Mouse (Mus musculus): ENCODE data around the gene Cacna1d. TPM values are rescaled to one million over a fixed set of nuclear protein-coding genes. Genes with fewer than 3 reads are reported as not detected.

Gene Cacna1d
- polyA plus RNA-seq, 1 experiment from 2014 or later, result 3.0 TPM

- ATAC-seq (ENCODE audit: insufficient number of reproducible peaks, insufficient read depth, low FRiP score, low TSS enrichment), result no peak
- H3K9ac ChIP-seq, result no peak overlapping the region
- no peak overlapping the region for H3K27ac ChIP-seq
- H3K4me3 ChIP-seq, result no peak overlapping the region
- no peak overlapping the region for H3K4me2 ChIP-seq (replicated peaks)
- H3K9me3 ChIP-seq, result 0 out of 2 replicates have a peak, but pooled peaks cover 3% of the 10 kb centered on the region
- H3K4me1 ChIP-seq, result no peaks in the 10 kb centered on the region
- WGBS, result 85% methylated on average over 5 of the region's 5 CpGs
- H3K36me3 ChIP-seq, result no peaks in the 10 kb centered on the region
- no peaks in the 10 kb centered on the region for H3K27me3 ChIP-seq
Measured at GRCm38 (mm10) chr14:30225161-30225560, 266.1 kb downstream of the Cacna1d start.

GRCm38 (mm10) chr14:30222101-30222500 is 269.2 kb downstream of the Cacna1d start:
- Histone ChIP-seq H3K27me3 (no peaks in the 10 kb centered on the region), H3K4me1 (peaks cover 13% of the 10 kb centered on the region; the same call in 1 of the 2 replicates), H3K27ac (no peak overlapping the region), H3K4me3 (no peak overlapping the region), H3K36me3 (no peaks in the 10 kb centered on the region), H3K9ac (no peak overlapping the region), H3K4me2 (replicated peaks) (no peak overlapping the region), H3K9me3 (0 out of 2 replicates have a peak, but pooled peaks cover 3% of the 10 kb centered on the region)
- no peak for ATAC-seq (ENCODE audit: insufficient number of reproducible peaks, insufficient read depth, low FRiP score, low TSS enrichment)
- WGBS, result 93% methylated on average over 6 of the region's 6 CpGs

GRCm38 (mm10) chr14:30219851-30220250 is 271.4 kb downstream of the Cacna1d start:
- no peak overlapping the region for H3K4me3 ChIP-seq
- 0 out of 2 replicates have a peak, but pooled peaks cover 3% of the 10 kb centered on the region for H3K9me3 ChIP-seq
- no peaks in the 10 kb centered on the region for H3K36me3 ChIP-seq
- H3K27me3 ChIP-seq, result no peaks in the 10 kb centered on the region
- H3K27ac ChIP-seq, result no peak overlapping the region
- H3K4me2 ChIP-seq (replicated peaks), result no peak overlapping the region
- H3K4me1 ChIP-seq, result peaks cover 13% of the 10 kb centered on the region; the same call in 1 of the 2 replicates
- no peak overlapping the region for H3K9ac ChIP-seq
- WGBS, result 45% methylated on average over 4 of the region's 4 CpGs
- ATAC-seq (ENCODE audit: insufficient number of reproducible peaks, insufficient read depth, low FRiP score, low TSS enrichment), result no peak

- H3K4me2 ChIP-seq (replicated peaks), result no peak overlapping the region
- 87% methylated on average over 3 of the region's 3 CpGs for WGBS
- no peak for ATAC-seq (ENCODE audit: insufficient number of reproducible peaks, insufficient read depth, low FRiP score, low TSS enrichment)
- H3K27ac ChIP-seq, result no peak overlapping the region
- H3K9me3 ChIP-seq, result 0 out of 2 replicates have a peak, but pooled peaks cover 3% of the 10 kb centered on the region
- peaks cover 13% of the 10 kb centered on the region; the same call in 1 of the 2 replicates for H3K4me1 ChIP-seq
- no peak overlapping the region for H3K4me3 ChIP-seq
- no peak overlapping the region for H3K9ac ChIP-seq
- no peaks in the 10 kb centered on the region for H3K27me3 ChIP-seq
- H3K36me3 ChIP-seq, result no peaks in the 10 kb centered on the region
Measured at GRCm38 (mm10) chr14:30218114-30218513, 273.1 kb downstream of the Cacna1d start.

- Histone ChIP-seq H3K4me3 (no peak overlapping the region), H3K27me3 (no peaks in the 10 kb centered on the region), H3K9ac (no peak overlapping the region), H3K36me3 (no peaks in the 10 kb centered on the region), H3K4me2 (replicated peaks) (no peak overlapping the region), H3K27ac (no peak overlapping the region), H3K9me3 (0 out of 2 replicates have a peak, but pooled peaks cover 3% of the 10 kb centered on the region), H3K4me1 (peaks cover 13% of the 10 kb centered on the region; the same call in 1 of the 2 replicates)
- no peak for ATAC-seq (ENCODE audit: insufficient number of reproducible peaks, insufficient read depth, low FRiP score, low TSS enrichment)
- 86% methylated on average over 2 of the region's 2 CpGs for WGBS
Measured at GRCm38 (mm10) chr14:30217124-30217523, 274.1 kb downstream of the Cacna1d start.

- H3K4me1 ChIP-seq, result 0 out of 2 replicates have a peak, but pooled peaks cover 4% of the 10 kb centered on the region
- no peak overlapping the region for H3K4me2 ChIP-seq (replicated peaks)
- no peak for ATAC-seq (ENCODE audit: insufficient number of reproducible peaks, insufficient read depth, low FRiP score, low TSS enrichment)
- no peaks in the 10 kb centered on the region for H3K9me3 ChIP-seq
- no peak overlapping the region for H3K27ac ChIP-seq
- H3K9ac ChIP-seq, result no peak overlapping the region
- no peaks in the 10 kb centered on the region for H3K36me3 ChIP-seq
- no peaks in the 10 kb centered on the region for H3K27me3 ChIP-seq
- H3K4me3 ChIP-seq, result no peak overlapping the region
Measured at GRCm38 (mm10) chr14:30208156-30208555, 283.1 kb downstream of the Cacna1d start.

- Histone ChIP-seq H3K36me3 (no peaks in the 10 kb centered on the region), H3K4me3 (no peak overlapping the region)
- ATAC-seq (ENCODE audit: insufficient number of reproducible peaks, insufficient read depth, low FRiP score, low TSS enrichment), result no peak
Measured at GRCm38 (mm10) chr14:30205821-30206220, 285.4 kb downstream of the Cacna1d start.

GRCm38 (mm10) chr14:30204526-30204925 is 286.7 kb downstream of the Cacna1d start:
- H3K9me3 ChIP-seq, result no peaks in the 10 kb centered on the region
- H3K9ac ChIP-seq, result no peak overlapping the region
- H3K36me3 ChIP-seq, result no peaks in the 10 kb centered on the region
- no peak for ATAC-seq (ENCODE audit: insufficient number of reproducible peaks, insufficient read depth, low FRiP score, low TSS enrichment)
- no peak overlapping the region for H3K27ac ChIP-seq
- H3K4me3 ChIP-seq, result no peak overlapping the region
- WGBS, result 88% methylated on average over 1 of the region's 1 CpGs
- no peaks in the 10 kb centered on the region for H3K27me3 ChIP-seq
- no peak overlapping the region for H3K4me2 ChIP-seq (replicated peaks)
- 0 out of 2 replicates have a peak, but pooled peaks cover 4% of the 10 kb centered on the region for H3K4me1 ChIP-seq

More at GRCm38 (mm10) chr14:30205821-30206220, 285.4 kb downstream of the Cacna1d start:
- Histone ChIP-seq H3K4me2 (replicated peaks) (no peak overlapping the region), H3K9ac (no peak overlapping the region), H3K27me3 (no peaks in the 10 kb centered on the region), H3K27ac (no peak overlapping the region), H3K9me3 (no peaks in the 10 kb centered on the region), H3K4me1 (0 out of 2 replicates have a peak, but pooled peaks cover 4% of the 10 kb centered on the region)
- WGBS, result 65% methylated on average over 2 of the region's 3 CpGs

GRCm38 (mm10) chr14:30200310-30200709 is 290.9 kb downstream of the Cacna1d start:
- Histone ChIP-seq H3K4me2 (replicated peaks) (no peak overlapping the region), H3K27ac (no peak overlapping the region), H3K9ac (no peak overlapping the region), H3K36me3 (no peaks in the 10 kb centered on the region), H3K27me3 (no peaks in the 10 kb centered on the region), H3K4me1 (peaks cover 4% of the 10 kb centered on the region; the same call in 1 of the 2 replicates), H3K4me3 (no peak overlapping the region), H3K9me3 (no peaks in the 10 kb centered on the region)
- ATAC-seq (ENCODE audit: insufficient number of reproducible peaks, insufficient read depth, low FRiP score, low TSS enrichment), result no peak
- WGBS, result 72% methylated on average over 1 of the region's 1 CpGs

GRCm38 (mm10) chr14:30198882-30199281 is 292.4 kb downstream of the Cacna1d start:
- Histone ChIP-seq H3K4me3 (no peak overlapping the region), H3K4me2 (replicated peaks) (no peak overlapping the region), H3K27ac (no peak overlapping the region), H3K27me3 (no peaks in the 10 kb centered on the region), H3K36me3 (no peaks in the 10 kb centered on the region), H3K9ac (no peak overlapping the region), H3K4me1 (peaks cover 4% of the 10 kb centered on the region; the same call in 1 of the 2 replicates), H3K9me3 (no peaks in the 10 kb centered on the region)
- 84% methylated on average over 3 of the region's 3 CpGs for WGBS
- ATAC-seq (ENCODE audit: insufficient number of reproducible peaks, insufficient read depth, low FRiP score, low TSS enrichment), result no peak

- Histone ChIP-seq H3K27me3 (no peaks in the 10 kb centered on the region), H3K4me1 (peaks cover 4% of the 10 kb centered on the region; the same call in 1 of the 2 replicates), H3K9ac (no peak overlapping the region), H3K4me2 (replicated peaks) (no peak overlapping the region), H3K27ac (no peak overlapping the region), H3K9me3 (no peaks in the 10 kb centered on the region), H3K4me3 (no peak overlapping the region), H3K36me3 (no peaks in the 10 kb centered on the region)
- WGBS, result 87% methylated on average over 4 of the region's 4 CpGs
- ATAC-seq (ENCODE audit: insufficient number of reproducible peaks, insufficient read depth, low FRiP score, low TSS enrichment), result no peak
Measured at GRCm38 (mm10) chr14:30198116-30198515, 293.1 kb downstream of the Cacna1d start.

GRCm38 (mm10) chr14:30196959-30197358 is 294.3 kb downstream of the Cacna1d start:
- Histone ChIP-seq H3K9me3 (no peaks in the 10 kb centered on the region), H3K27me3 (no peaks in the 10 kb centered on the region), H3K4me2 (replicated peaks) (no peak overlapping the region), H3K4me3 (no peak overlapping the region), H3K27ac (no peak overlapping the region), H3K4me1 (peaks cover 4% of the 10 kb centered on the region; the same call in 1 of the 2 replicates), H3K9ac (no peak overlapping the region), H3K36me3 (no peaks in the 10 kb centered on the region)
- WGBS, result 69% methylated on average over 1 of the region's 1 CpGs
- no peak for ATAC-seq (ENCODE audit: insufficient number of reproducible peaks, insufficient read depth, low FRiP score, low TSS enrichment)

All from embryonic facial prominence, embryonic 12.5 days (tissue).